Mouse (Mus musculus): ENCODE measurements around the gene Ccdc47.

Gene Ccdc47

GRCm38 (mm10) chr11:106195341-106195740 lies 20.8 kb downstream of the Ccdc47 start:
- no peak for DNase-seq

- no peak for DNase-seq
Observed at GRCm38 (mm10) chr11:106194891-106195290, 21.3 kb downstream of the Ccdc47 start.

GRCm38 (mm10) chr11:106194155-106194541 lies 22.0 kb downstream of the Ccdc47 start:
- DNase-seq = no peak

- DNase-seq = peak; percentile 96 to 97
Observed at GRCm38 (mm10) chr11:106193371-106194154, 22.6 kb downstream of the Ccdc47 start.

GRCm38 (mm10) chr11:106192657-106193370 lies 23.3 kb downstream of the Ccdc47 start:
- DNase-seq = no peak

- DNase-seq = no peak
Observed at GRCm38 (mm10) chr11:106192241-106192640, 23.9 kb downstream of the Ccdc47 start.

- no peak for DNase-seq
Observed at GRCm38 (mm10) chr11:106191716-106192115, 24.4 kb downstream of the Ccdc47 start.

GRCm38 (mm10) chr11:106187326-106187725 lies 28.8 kb downstream of the Ccdc47 start:
- DNase-seq = no peak

GRCm38 (mm10) chr11:106180449-106180801 lies 35.7 kb downstream of the Ccdc47 start:
- no peak for DNase-seq

GRCm38 (mm10) chr11:106179711-106180448 lies 36.3 kb downstream of the Ccdc47 start:
- no peak for DNase-seq

GRCm38 (mm10) chr11:106178036-106178782 lies 37.9 kb downstream of the Ccdc47 start:
- no peak for DNase-seq

- no peak for DNase-seq
Observed at GRCm38 (mm10) chr11:106176372-106176771, 39.8 kb downstream of the Ccdc47 start.

- no peak for DNase-seq
Observed at GRCm38 (mm10) chr11:106175081-106175480, 41.1 kb downstream of the Ccdc47 start.

- no peak for DNase-seq
Observed at GRCm38 (mm10) chr11:106174372-106174771, 41.8 kb downstream of the Ccdc47 start.

- DNase-seq = no peak
Observed at GRCm38 (mm10) chr11:106173228-106173627, 42.9 kb downstream of the Ccdc47 start.

GRCm38 (mm10) chr11:106170807-106171206 lies 45.3 kb downstream of the Ccdc47 start:
- peak in 1 of 2 experiments; percentile 74 for DNase-seq

GRCm38 (mm10) chr11:106167435-106167834 lies 48.7 kb downstream of the Ccdc47 start:
- DNase-seq = peak in 1 of 2 experiments; percentile 77

- DNase-seq = no peak
Observed at GRCm38 (mm10) chr11:106164601-106165180, 51.5 kb downstream of the Ccdc47 start.

GRCm38 (mm10) chr11:106163546-106163945 lies 52.6 kb downstream of the Ccdc47 start:
- DNase-seq = no peak

GRCm38 (mm10) chr11:106162237-106162636 lies 53.9 kb downstream of the Ccdc47 start:
- DNase-seq = no peak

- DNase-seq = peak; percentile 57 to 70
Observed at GRCm38 (mm10) chr11:106160841-106161721, 55.1 kb downstream of the Ccdc47 start, which contains the start of the genes Gm10840 and Limd2. Gm10840 (plus strand) TSS chr11:106160850. Limd2 (minus strand) TSS chr11:106160860.

Data from thymus, adult 18-20 months (tissue).